Mouse (Mus musculus) left cerebral cortex, adult 18-20 months (tissue): ENCODE results near the gene Galnt6. TPM values are rescaled to one million over a fixed set of nuclear protein-coding genes. Genes with fewer than 3 reads are reported as not detected.

Experiments used
- DNase-seq, 2 experiments: peaks; one replicate each; pipeline ENCODE4 v3.0.0; 2021 to 2022; ENCODE audit warnings: low spot score in 2 of 2, mixed read lengths in 1 of 2
- total RNA-seq, 2 experiments: library from RNA; stranded (reverse); gene quantifications; 2 replicates each; pipeline ENCODE4 v1.2.3; 2021

Galnt6 gene
- total RNA-seq, 2 experiments from 2014 or later, result 5.7 to 6.7 TPM

DNA sequence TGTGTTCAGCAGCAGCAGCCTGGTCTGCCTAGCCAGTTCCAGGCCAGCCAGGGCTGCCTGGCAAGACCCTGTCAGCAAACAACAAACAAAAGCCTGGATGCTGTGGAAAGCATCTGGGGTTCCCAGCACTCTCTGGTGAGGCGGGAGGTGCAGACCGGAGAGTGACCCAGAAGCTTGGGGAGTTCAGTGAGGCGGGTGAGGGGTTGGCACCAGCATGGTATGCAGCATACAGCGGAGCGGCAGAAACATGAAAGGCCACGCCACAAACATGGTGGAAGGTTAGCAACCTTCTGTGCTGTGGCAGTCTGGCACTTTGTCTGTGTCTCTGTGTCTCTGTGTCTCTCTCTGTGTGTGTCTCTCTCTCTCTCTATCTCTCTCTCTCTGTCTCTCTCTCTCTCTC is 42.7 kb downstream of the Galnt6 start:
- DNase-seq, result no peak

DNA sequence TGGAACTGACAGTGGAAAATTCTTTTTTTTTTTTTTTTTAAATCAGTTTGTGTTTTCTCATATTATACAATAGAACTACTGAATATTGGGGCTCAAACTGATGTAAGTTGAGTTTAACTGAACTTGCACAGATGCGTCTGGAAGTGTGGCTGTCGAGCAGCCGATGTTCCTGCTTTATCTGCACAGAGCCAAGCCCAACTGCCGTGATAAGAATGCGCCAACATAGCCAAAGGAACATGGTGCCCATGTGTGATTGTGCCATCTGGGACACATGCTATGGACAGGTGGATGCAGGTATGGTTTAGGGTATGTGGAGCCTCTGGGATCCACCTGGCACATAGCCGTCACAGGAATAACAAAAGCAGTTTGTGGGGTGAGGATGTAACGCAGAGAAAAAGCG is 43.3 kb downstream of the Galnt6 start:
- DNase-seq, result no peak

DNA sequence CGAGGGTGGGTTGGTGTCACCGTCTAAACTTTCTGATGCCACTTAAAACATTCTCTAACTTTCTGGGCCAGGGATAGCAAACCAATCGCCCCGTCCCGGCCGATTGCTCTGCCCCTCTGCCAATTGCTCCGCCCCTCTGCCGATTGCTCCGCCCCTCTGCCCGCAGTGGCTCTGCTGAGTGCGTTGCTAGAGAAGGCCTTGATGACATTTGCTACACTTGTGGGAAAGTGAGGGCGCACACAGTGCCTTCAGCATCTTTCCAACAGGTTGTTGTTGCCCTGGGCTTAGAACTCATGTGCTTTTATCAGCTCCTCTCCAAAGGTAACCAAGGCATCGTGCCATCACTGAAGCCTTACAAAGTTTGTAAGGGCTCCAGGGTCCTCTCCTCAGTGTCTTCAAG is 43.9 kb downstream of the Galnt6 start:
- DNase-seq, result no peak

DNA sequence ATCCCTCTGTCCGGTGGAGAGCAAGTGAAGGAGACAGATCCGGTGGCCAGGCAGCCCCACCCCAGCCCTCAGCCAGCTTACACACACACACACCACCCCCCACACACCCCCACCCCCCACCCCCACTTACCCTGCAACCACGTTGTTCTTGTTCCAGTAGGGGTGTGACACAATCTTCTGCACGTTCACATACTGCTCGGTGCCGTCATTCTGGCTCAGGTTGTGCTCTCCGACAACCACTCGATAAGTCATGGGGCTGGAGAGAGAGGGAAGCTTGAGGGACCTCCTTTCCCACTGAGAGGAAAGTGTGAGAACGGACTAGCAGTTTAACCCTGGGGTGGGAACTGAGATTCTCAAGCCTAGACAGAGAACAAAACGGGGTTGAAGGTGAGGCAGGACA is 44.7 kb downstream of the Galnt6 start:
- no peak for DNase-seq

DNA sequence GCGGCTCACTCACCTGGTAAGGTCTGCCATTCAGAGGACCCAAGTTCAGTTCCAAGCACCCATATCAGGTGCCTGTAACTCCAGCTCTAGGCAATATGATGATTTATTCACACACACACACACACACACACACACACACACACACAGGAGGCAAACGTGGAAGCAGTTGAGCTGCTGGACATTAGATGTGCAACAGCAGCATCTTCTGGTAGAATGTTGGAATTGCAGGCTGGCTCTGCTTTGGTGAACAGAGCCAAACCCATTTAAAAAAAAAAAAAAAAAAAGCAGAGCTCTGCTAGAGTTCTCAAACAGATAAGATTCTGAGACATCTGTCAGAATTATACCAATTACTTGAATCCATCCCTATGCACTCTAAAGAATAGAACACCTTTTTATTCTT is 46.1 kb downstream of the Galnt6 start:
- DNase-seq, result peak; percentile 75 to 82

DNA sequence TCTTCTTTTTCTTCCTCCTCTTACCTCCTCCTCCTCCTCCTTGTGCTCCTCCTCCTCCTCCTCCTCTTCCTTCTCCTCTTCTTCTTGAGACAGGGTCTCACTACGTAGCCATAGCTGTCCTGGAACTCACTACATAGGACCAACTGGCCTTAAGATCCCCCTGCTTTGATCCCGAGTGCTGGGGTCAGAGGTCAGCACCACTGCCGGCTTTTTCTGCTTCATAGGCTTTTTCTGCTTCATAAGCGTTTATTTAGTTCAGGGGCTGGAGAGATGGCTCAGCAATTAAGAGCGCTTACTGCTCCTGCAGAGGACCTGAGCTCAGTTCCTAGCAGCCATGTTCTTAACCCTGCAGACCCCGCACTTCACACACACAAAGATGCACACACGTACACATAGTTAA is 47.4 kb downstream of the Galnt6 start:
- no peak for DNase-seq

DNA sequence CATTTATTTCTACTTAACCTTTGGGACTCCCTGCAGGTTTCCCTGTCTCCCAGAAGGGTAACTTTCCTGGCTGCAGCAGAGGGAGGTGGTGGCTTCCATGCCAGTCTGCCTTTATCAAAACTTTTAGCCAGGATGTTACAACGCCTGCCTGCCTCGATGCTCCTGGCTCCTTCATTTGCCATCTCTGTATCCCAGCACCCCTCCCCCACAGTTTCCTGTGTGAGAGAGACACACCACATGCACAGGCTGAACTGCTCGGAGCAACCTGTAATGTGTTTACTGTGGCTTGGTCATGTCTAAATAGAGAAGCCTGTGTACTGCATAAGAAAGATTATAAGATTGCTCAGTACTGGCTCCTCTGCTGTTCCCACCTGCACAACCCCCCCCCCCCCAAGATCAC is 48.8 kb downstream of the Galnt6 start:
- no peak for DNase-seq

DNA sequence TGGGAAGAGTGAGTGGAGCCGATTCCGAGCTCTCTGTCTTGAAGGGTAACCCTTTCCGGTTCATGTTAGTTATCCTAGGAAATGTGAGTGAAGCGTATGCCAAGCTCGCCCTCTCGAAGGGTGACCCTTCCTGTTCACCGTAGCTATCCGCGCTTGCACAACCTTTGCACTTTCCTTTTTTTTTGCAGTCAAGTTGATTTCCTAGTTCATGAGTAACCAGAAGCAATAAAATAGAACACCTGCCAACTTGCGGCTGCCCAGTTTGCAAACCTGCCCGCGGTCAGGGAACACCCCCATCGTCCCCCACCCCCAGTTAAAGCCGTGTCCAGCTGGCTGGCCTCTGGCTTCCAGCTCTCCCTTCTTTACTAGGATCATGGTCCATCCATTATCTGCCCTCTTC is 50.2 kb downstream of the Galnt6 start:
- no peak for DNase-seq

DNA sequence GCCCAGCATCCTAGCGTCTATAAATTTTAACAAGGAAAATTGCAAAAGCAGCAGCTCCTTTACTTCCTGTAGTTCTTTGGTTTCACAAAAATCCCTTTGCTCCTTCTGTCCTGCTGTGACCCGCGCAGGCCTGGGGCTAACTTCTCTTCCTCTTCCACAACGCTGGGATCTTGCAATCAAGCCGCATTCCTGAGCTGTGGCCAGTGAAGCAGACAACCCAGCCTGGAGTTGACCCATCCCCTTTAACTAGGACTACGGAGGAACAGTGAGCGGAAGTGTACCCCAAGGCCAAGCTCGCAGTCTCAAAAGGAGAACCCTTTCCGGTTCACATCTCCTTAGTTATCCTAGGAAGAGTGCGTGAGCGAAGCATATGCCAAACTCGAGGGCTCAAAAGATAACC is 50.6 kb downstream of the Galnt6 start:
- DNase-seq, result no peak

DNA sequence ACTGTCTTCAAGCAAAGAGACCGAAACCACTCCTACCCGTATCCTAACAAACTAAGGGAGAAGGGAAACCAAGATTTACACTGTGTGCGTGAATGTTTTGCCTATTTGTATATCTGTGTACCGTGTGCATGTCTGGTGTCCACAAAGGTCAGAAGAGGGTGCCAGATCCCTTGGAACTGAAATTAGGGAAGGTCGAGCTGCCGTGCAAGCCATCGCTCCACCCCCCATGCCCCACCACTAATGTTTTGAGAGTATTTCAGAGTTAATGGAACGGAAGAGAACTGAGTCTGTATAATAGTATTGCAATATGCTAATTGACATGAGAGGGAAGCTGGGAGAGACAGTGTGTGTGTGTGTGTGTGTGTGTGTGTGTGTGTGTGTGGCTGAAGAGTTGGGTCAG is 51.5 kb downstream of the Galnt6 start:
- no peak for DNase-seq

DNA sequence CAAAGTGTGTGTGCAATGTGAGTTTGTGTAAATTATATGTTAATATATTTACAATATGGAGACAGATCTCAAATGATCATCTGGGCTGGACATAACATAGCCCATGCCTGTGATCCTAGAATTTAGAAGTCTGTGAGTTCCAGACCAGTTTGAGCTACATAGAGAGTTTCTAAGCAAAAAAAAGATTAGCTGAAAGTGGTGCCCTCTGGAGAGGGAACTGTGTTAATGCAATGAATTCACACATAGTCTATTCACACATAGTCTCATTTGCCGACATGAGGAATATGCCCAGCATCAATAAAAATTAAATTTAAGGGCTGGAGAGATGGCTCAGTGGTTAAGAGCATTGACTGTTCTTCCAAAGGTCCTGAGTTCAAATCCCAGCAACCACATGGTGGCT is 52.7 kb downstream of the Galnt6 start:
- no peak for DNase-seq

DNA sequence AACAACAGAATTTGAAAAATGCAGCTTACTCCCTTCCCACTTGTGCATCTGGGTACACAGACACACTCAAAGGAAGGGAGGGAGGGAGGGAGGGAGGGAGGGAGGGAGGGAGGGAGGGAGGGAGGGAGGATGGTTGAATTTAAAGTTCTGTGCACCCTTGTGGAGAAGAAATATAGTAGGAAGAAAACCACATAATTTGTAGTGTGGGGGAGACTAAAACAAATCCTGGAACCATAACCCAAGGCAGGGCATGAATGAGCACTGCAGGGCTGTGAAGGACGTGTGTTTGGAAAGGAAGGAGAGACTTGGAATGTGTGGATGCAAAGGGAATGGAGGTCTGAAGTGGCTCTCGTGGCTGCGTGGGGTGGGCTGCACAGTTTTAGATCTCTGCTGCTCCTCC is 53.7 kb downstream of the Galnt6 start:
- no peak for DNase-seq

DNA sequence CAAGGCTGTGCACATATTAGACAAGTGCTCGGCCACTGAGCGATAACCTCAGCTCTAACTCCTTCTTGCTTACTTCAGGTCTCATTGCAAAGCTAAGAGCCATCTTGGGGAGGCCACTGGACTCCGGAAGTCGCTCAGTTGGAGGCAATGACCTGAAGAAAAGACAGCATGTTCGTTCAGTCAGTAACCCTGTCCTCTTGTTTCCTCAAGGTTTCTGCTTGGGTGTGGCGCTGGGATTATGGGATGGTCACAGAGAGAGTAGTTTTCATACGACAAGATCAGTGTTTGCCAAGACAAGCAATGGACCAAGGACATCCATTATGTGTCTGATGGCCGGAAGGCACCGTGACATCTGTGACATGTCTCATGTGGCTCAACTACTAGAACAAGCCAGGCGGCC is 54.6 kb downstream of the Galnt6 start:
- no peak for DNase-seq

DNA sequence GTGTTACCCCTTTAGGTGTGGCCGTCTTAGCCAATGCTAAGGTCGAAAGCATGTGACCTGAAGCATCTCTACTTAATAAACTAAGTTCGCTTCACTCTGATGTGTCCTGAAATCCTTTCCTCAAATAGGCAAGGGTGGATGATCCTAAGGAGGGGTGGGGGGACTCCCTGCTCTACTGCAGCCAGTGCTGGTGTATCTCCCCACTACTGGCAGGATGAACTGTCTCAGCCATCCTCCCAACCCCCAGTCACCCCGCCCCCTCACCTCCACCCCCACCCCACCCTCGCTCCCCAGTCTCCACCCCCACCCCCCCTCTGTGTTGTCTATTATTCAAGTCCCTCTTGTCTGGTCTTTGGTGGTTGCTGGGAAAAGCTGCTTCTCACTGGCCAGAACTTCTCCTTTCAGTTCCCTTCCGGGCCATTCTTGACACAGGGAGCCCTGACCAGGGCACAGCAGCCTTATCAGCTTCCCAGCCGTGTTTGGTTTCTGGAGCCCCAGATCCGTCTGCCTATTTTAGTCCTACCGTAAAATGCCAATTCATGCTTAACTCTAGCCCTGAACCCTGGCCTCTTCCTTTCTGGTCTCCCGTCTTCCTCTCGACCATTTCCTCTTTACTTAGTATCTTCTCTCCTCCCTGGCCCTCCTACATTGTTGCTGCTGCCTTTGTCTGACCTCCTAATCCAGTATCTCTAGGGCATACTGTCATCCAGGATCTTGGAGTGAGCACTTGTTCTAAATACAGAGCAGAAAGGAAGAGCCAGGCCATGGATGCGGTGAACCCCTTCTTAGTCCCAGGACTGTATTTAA is 55.4 kb downstream of the Galnt6 start:
- no peak for DNase-seq

DNA sequence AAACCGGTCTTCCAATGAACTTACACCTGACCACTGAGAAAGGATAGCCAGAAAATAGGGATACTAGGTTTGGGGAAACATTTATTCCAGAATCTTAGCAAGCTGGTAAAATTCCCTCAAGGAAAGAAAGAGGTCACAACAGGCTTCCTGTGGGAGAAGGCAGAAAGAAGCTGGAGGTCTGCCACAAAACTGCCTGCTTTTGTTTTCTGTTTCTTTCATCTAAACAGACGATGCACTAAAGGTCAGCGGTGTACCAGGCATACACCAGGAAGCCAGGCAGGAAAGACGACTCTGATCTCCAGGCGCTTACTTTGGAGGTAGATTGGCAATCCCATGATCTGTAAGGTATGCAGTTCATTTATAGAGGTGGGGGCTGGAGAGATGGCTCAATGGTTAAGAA is 58.3 kb downstream of the Galnt6 start:
- no peak for DNase-seq

DNA sequence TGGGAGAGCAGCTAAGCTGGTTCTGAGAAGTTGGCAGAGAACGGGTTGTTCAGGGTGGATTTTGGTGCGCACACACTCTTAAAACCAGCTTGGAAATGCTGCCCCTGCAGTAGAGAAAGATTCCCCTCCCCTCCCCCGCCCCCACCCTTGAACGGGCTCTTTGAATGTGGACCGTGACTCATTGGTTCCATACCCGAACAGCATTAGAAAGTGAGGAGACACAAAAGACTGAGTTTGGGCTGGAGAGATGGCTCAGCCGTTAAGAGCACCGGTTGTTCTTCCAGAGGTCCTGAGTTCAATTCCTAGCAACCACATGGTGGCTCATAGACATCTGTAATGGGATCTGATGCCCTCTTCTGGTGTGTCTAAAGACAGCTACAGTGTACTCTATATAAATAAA is 59.2 kb downstream of the Galnt6 start:
- no peak for DNase-seq

DNA sequence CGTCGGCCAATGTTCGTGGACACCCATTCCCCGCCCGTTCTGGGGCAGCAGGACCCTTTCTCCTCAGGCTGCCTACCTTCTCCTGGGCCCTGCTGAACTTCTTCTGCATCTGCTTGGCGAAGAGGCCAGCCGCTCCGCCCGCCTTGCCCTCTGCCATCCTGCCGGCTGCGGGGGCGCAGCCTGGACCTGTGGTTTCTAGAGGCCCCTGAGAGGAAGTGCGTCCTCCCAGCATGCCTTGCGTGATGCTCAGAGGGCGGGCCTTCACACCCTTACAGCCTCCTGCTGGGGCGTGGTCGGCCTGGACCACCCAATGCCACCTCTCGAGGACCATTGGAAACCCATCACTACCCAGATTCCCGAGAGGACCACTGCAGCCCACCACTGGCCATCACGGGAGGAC is 59.8 kb downstream of the Galnt6 start, which contains the start of gene Bin2:
TSS of gene Bin2 (minus strand) at position 217 of the 400 bp plus-strand sequence.
- no peak for DNase-seq

DNA sequence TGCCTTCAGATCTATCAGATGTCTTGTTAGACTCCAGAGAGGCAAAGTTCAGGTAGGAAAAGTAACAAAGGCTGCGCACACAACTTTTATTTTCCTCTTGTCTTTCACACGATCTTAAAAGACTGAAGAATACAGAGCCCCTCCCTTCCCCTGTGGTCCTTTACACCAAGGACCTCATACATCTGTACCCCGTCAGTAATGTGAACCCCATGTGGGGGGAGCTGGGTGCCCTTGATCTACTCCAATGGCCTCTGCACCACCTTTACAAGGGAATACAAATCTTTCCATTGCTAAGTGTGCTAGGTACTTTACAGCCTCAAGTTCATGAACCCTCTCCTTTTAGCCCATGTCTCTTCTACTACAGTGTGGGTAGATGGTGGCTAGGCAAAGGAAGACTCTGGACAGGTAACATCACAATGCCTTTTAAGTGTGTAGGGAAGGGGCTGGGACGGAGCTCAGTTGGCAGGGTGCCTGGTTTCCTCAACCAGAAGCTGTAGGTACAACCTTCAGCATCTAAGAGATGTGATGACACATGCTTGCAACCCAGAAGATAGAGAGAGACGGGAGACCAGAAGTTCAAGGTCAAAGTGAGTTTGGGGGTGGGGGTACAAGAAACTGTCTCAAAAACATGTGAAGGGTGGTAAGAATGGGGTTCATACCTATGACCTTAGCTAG is 61.2 kb downstream of the Galnt6 start:
- DNase-seq, result no peak

DNA sequence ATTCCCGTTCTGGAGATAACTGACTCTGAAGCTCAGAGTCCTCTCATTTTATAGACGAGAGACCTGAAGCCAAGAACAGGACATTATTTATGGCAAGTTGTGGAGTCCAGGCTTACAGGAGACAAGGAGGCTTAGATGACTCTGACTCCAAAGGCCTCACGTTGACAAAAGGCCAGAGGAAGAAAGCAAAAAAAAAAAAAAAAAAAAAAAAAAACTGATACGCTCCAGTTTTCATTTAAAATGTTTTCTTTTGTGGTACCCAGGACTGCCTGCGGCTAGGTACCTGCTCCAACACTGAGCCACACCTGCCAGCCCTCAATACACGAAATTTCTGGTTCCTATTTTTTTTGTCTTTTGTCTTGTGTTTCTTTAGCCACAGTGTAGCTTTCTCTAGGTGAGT is 61.8 kb downstream of the Galnt6 start:
- no peak for DNase-seq

DNA sequence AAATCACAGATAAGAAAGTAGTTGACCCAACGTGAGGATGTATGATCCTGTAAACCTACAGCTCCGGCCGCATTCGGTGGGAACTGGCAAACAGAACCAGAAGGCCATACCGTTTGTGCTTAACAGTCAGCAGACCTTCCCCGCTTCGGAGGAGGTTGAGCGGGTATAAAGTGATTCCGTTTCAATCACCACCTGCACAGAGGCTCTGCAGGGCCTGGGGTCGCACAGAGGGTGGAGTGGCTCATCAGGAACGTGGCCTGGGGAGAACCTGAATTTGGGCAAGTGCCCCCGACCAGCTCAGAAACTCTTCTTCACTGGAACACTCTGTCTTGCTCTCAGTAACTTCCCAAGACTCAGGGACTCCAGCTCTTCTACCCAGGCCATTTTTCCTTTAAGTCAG is 62.3 kb downstream of the Galnt6 start:
- no peak for DNase-seq

DNA sequence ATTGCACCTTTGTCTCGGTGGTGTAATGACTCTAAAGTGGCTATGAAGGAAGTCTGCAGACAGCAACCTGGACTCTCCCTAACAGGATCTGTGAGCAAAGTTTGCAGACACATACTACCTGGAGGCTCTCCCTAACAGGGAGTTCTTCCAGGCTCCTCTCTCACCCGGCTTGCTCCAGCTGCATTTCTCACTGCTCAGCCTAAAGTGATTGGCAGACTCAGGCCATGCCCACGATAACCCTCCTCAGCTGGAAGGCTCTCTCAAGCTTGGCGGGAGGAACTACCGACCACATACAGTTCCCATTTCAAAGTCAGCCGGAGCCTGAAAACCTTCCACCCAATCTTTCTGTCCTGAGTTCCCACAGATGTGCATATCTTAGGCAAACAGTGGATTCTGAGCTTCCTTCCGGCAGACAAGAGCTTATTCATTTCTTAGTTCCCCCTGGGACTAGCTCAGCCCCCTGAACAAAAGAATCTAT is 62.9 kb downstream of the Galnt6 start:
- DNase-seq, result no peak

DNA sequence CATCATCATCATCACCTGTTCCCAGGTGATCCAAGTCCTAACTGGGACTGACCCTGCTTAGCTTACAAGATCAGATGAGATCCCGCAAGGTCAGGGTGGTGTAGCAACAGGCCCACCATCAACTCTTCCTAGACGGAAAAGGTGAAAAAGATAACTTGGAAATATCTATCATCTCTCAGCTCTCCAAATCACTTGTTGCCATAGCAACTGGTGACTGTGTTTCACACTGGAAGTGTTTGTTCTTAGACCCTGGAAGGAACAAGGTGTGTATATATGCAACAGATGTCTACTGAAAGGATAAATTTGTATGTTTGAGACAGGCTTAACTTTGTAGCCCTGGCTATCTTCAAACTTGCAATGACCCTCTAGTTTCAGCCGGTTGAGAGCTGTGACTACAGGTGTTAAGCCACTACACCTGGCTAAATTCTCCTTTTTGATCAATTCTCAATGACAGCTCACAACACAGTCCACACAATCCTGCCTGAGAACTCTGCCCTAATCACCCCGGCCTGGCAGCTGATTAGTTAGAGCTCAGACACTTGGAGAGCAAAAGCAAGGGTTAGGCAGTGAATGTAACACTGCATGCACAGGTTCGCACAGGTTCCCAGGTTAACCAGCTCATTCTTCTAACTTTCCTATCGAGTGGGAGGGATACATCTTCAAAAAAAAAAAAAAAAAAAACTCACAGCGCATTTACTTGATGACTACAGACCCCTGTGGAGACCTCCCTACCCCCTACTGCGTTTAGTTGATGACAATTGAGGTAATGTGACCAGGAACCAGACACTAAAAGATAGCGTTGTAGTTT is 63.6 kb downstream of the Galnt6 start:
- DNase-seq, result no peak
